Mouse (Mus musculus): ENCODE measurements around the gene Ccdc88c. TPM values are rescaled to one million over a fixed set of nuclear protein-coding genes. Genes with fewer than 3 reads are reported as not detected.

The Ccdc88c gene
- 3.2 TPM for polyA plus RNA-seq (2014; fragmentation: Illumina TruSeq; extraction: RNeasy Lipid Tissue Mini Kit (QIAGEN cat#74804))

GRCm38 (mm10) chr12:101028954-101029731, at the start of gene Ccdc88c:
Gene Ccdc88c, minus strand, starts transcription at chr12:101029056.

GRCm38 (mm10) chr12:100907598-100908297, 121.1 kb downstream of the Ccdc88c start, which contains the start of gene Gpr68:
Gene Gpr68, minus strand, starts transcription at chr12:100908198.

Other genes starting within 250 kb of the Ccdc88c start
- 4.6 TPM for gene Dglucy, start 250.0 kb downstream of the Ccdc88c start, polyA plus RNA-seq (2014; fragmentation: Illumina TruSeq; extraction: RNeasy Lipid Tissue Mini Kit (QIAGEN cat#74804))
- 1.1 TPM for gene Gpr68, start 120.9 kb downstream of the Ccdc88c start, polyA plus RNA-seq (2014; fragmentation: Illumina TruSeq; extraction: RNeasy Lipid Tissue Mini Kit (QIAGEN cat#74804))
- gene Ppp4r3a, start 54.6 kb upstream of the Ccdc88c start, polyA plus RNA-seq (2014; fragmentation: Illumina TruSeq; extraction: RNeasy Lipid Tissue Mini Kit (QIAGEN cat#74804)), result 198 TPM

All from ovary, adult 10 weeks (tissue).